Mouse (Mus musculus): Measurements from ENCODE around the gene Mettl25. TPM values are rescaled to one million over a fixed set of nuclear protein-coding genes. Genes with fewer than 3 reads are reported as not detected.

Gene Mettl25
- polyA plus RNA-seq, 1 experiment from 2014 or later = 19.1 TPM

- Histone ChIP-seq H3K4me2 (ENCODE audit: low read depth, low read length) (no peak overlapping the region), H3K4me1 (ENCODE audit: control insufficient read depth, insufficient read depth, low read length) (no peaks in the 10 kb centered on the region), H3K27me3 (ENCODE audit: control insufficient read depth, insufficient read depth, low read length) (no peaks in the 10 kb centered on the region), H3K9me3 (ENCODE audit: control insufficient read depth, low read length) (no peaks in the 10 kb centered on the region), H3K9ac (replicated peaks; ENCODE audit: low read depth, low read length) (no peak overlapping the region), H3K36me3 (ENCODE audit: control insufficient read depth, insufficient read depth, low read length) (no peaks in the 10 kb centered on the region), H3K27ac (ENCODE audit: low read depth, low read length) (no peak overlapping the region), H3K4me3 (ENCODE audit: low read depth, low read length) (no peak overlapping the region)
- no peak for ATAC-seq (ENCODE audit: low read depth)
- WGBS = 10% methylated on average over 6 of the region's 6 CpGs
Measured at GRCm38 (mm10) chr10:105714844-105715243, 126.3 kb downstream of the Mettl25 start.

GRCm38 (mm10) chr10:105714366-105714765 is 126.8 kb downstream of the Mettl25 start:
- ATAC-seq (ENCODE audit: low read depth) = no peak
- H3K4me2 ChIP-seq (ENCODE audit: low read depth, low read length) = no peak overlapping the region

GRCm38 (mm10) chr10:105713222-105713621 is 128.0 kb downstream of the Mettl25 start:
- Histone ChIP-seq H3K4me3 (ENCODE audit: low read depth, low read length) (no peak overlapping the region), H3K36me3 (ENCODE audit: control insufficient read depth, insufficient read depth, low read length) (no peaks in the 10 kb centered on the region), H3K27ac (ENCODE audit: low read depth, low read length) (no peak overlapping the region), H3K4me2 (ENCODE audit: low read depth, low read length) (no peak overlapping the region), H3K27me3 (ENCODE audit: control insufficient read depth, insufficient read depth, low read length) (no peaks in the 10 kb centered on the region), H3K4me1 (ENCODE audit: control insufficient read depth, insufficient read depth, low read length) (no peaks in the 10 kb centered on the region), H3K9ac (replicated peaks; ENCODE audit: low read depth, low read length) (no peak overlapping the region), H3K9me3 (ENCODE audit: control insufficient read depth, low read length) (no peaks in the 10 kb centered on the region)
- WGBS = 37% methylated on average over 5 of the region's 5 CpGs
- ATAC-seq (ENCODE audit: low read depth) = no peak

More at GRCm38 (mm10) chr10:105714366-105714765, 126.8 kb downstream of the Mettl25 start:
- Histone ChIP-seq H3K36me3 (ENCODE audit: control insufficient read depth, insufficient read depth, low read length) (no peaks in the 10 kb centered on the region), H3K9me3 (ENCODE audit: control insufficient read depth, low read length) (no peaks in the 10 kb centered on the region), H3K4me1 (ENCODE audit: control insufficient read depth, insufficient read depth, low read length) (no peaks in the 10 kb centered on the region), H3K27me3 (ENCODE audit: control insufficient read depth, insufficient read depth, low read length) (no peaks in the 10 kb centered on the region), H3K27ac (ENCODE audit: low read depth, low read length) (no peak overlapping the region), H3K9ac (replicated peaks; ENCODE audit: low read depth, low read length) (no peak overlapping the region), H3K4me3 (ENCODE audit: low read depth, low read length) (no peak overlapping the region)
- WGBS = 65% methylated on average over 4 of the region's 4 CpGs

Other genes with a start within 250 kb of the Mettl25 start
- gene Ccdc59, start 313 bp downstream of the Mettl25 start, polyA plus RNA-seq (2014; fragmentation: Nextera tagmentation; extraction: Ambion mirVana) = 34.3 and 45.4 TPM in 2 replicates

Measured in neural tube, embryonic 14.5 days (tissue).